Mouse (Mus musculus) lung, postnatal 10 days (tissue): ENCODE results near the gene Ankra2.

Experiments
- DNase-seq: peaks from one replicate; pipeline ENCODE4 v3.0.0; 2021

Gene Ankra2

GRCm38 (mm10) chr13:98262636-98263457, at the start of gene Ankra2, which contains the start of gene Utp15:
TSS of gene Ankra2 (plus strand) at chr13:98263074.
TSS of gene Utp15 (minus strand) at chr13:98263041.
- peak; percentile 99 for DNase-seq

DNA sequence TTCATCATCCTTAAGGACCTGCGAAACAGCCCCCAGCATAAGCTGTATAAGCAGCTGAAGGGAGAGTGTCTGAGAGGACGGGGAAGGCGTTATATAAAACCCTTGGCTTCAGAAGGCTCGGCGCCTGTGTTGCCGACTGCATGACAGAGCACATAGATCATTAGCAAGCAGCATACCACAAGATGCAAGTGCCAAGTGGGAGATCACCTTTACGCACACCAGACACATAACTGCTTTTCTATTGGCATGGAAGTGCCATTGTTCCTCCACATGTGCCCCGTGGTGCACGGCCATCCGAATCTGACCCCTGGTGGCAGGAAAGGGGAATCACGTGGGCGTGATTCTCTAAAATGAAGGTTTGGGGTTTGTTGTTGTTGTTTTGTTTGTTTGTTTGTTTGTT, 40.0 kb upstream of the Ankra2 start:
- DNase-seq = peak; percentile 56

GRCm38 (mm10) chr13:98226225-98226624, 36.6 kb upstream of the Ankra2 start:
- no peak for DNase-seq

DNA sequence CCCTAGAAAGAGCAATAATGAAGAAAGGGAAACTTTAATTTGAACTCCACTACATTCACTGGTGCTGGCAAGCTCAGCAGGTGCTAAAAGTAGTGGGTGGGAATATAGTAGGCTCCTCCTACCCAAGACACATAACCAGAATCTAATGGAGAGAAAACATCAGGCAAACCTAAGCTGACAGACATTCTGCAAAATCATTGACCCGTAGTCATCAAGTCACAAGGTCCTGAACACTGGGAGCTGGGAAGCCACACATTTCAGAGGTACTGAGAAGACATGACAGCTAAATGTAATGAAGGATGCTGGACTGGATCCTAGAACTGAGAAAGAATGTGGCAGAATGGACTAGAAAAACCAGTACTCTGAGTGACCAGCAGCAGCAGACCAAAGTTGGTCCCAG, 32.4 kb upstream of the Ankra2 start:
- no peak for DNase-seq

DNA sequence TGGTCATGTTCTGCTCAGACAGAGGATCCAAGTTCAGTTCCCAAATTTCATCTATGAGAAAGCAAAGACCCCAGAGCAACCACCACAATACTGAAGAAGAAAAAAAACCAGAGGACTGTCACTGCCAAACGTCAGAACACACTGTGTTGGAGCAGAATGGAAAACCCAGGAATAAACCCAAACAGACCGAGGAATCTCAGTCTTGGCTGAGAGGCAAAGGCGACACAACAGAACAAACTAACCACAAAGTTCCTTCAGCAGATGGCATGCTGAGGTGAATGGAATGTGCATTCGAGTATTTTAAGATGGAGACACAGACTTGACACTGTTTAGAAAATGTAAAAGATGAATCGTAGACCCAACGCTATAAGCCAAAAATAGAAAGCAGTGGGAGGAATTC, 27.4 kb upstream of the Ankra2 start:
- DNase-seq = peak; percentile 21

- DNase-seq = peak; percentile 79
Observed at GRCm38 (mm10) chr13:98239978-98240641, 22.8 kb upstream of the Ankra2 start.

DNA sequence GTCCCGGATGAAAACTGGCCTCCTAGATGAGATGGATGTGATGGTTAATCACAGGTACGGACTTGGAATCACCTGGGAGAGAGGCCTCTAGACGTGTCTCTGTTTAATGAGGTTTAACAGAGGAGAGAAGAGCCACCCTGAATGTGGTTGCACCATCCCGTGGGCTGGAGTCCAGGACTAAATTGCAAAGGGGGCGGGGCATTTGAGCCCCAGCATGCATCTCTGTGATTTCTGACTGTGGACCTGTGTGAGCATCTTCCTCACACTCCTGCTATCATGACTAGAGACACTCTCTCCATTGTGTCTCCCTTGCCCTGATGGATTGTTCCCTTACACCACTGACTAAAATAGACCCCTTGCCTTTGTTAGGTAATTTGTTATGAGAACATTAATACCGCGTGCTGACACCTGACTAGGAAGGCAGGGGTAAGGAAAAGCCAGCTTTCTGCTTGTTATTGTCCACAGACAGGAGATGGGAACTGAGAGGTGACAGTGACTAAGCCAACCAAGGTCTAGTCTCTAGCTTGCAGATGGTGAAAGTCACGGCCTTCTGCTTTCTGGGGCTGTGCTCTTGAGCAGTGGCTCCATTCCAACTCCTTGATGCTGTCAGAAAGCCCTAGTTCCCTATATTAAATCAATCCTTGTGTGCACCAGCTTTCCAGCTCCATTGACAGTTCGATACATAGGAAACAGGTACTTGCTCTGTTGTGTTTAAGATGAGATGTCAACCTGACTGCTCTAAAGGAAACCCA, 21.2 kb upstream of the Ankra2 start:
- DNase-seq = no peak

DNA sequence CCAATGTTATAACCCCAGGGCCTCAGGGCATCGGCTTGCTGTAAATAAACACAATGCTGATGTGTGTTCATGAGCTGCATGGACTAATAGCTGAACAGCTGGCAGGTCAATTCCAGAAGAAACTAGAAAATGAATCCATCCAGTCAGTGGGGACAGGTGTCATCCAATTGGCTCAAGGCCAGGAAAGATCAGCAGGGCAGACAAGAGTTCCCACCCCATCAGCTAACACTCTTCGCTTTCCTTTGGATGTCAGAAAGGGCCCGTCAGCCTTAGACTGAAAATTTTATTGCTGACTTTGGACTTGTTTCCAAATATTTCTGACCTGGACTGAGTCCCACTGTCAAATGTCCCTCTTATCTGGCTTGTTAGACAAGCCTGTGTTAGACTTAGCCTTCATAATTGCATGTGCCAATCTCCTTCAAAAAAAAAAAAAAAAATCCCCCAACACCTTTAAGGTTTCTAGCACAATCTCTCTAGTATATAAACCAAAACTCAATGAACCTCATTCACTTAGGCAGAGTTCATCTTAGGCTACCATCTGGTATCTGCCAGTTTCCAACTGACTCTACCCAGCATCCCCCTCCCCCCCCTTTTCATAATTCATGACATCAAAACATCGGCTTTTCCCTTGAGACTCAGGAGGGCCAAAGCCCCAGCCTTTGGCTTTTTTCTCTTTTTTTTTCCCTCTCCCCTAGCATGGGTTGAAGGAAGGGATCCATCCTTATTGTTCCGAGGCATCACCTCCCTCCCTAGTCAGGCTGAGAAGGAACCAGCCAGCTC, 18.1 kb upstream of the Ankra2 start:
- peak; percentile 52 for DNase-seq

GRCm38 (mm10) chr13:98245386-98245785, 17.5 kb upstream of the Ankra2 start:
- no peak for DNase-seq

- no peak for DNase-seq
Observed at GRCm38 (mm10) chr13:98249594-98249993, 13.3 kb upstream of the Ankra2 start.

DNA sequence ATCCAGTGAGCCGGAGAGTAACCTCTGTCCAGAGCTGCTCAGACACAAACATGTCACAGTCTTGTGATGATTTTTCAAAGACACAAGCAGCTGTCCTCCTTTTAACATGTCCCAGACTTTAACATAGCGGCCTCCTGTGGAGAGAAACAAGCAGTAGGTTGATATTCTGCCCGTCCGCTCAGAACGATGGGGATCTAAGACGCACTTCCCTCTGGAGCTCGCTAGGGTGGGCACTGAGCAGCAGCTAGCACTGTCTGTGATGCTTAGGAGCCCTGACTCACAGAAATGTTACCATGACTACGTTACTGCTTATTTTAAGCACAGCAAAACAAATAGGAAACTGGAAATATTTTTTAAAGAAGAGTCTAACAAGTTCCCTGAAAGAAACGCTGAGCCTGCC, 8.0 kb upstream of the Ankra2 start:
- peak; percentile 27 for DNase-seq

GRCm38 (mm10) chr13:98263458-98263987, 649 bp downstream of the Ankra2 start:
- DNase-seq = no peak

GRCm38 (mm10) chr13:98264111-98264510, 1.2 kb downstream of the Ankra2 start:
- no peak for DNase-seq

DNA sequence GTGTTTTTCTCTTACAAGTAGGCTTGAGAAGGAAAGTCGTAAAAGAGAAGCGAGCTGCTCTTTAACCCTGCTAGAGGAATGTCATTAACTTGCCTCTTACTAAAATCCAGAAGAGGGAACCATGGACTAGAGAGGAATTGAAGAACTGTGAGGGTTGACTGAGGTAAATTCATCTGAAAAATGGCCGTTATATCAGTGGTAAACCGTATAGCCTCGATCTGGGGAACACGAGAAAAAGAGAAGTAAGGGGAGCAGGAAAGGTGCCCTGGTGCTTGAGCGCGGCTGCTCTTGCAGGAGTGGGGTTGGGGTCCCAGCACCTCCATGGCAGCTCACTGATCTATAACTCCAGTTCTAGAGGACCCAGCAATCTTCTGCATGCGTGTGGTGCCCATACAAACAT, 11.1 kb downstream of the Ankra2 start:
- DNase-seq = no peak

GRCm38 (mm10) chr13:98275646-98276045, 12.8 kb downstream of the Ankra2 start:
- DNase-seq = no peak

- no peak for DNase-seq
Observed at GRCm38 (mm10) chr13:98276253-98276652, 13.4 kb downstream of the Ankra2 start.

DNA sequence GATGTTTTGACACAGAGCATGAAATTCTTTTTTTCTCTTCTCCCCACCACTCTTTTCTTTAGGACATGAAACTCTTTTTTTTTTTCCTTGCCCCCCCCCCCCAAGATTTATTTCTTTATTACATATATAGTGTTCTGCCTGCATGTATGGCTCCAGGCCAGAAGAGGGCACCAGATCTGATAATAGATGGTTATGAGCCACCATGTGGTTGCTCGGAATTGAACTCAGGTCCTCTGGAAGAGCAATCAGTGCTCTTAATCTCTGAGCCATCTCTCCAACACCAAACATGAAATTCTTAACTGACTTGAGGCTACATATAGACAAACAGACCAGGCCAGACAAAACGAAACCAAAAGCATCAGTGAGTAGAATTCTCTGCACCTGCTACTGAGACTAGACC, 14.6 kb downstream of the Ankra2 start:
- DNase-seq = no peak

- no peak for DNase-seq
Observed at GRCm38 (mm10) chr13:98279686-98280085, 16.8 kb downstream of the Ankra2 start, which contains the start of gene Gm21976. TSS of gene Gm21976 (plus strand) at chr13:98279887.

- no peak for DNase-seq
Observed at GRCm38 (mm10) chr13:98280990-98281650, 18.2 kb downstream of the Ankra2 start.

DNA sequence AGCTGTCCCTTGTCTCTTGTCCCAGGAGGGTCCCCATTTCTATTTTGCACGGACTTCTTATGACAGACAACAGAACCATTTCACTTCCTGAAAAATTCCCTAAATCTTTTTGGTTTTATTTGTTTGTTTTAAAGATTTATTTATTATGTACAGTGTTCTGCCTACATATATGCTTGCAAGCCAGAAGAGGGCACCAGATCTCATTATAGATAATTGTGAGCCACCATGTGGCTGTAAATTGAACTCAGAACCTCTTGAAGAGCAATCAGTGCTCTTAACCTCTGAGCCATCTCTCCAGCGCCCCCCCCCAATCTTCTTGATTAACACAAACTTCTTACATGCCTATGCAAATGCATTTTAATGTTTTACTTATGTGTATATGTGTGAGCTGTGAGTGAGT, 27.8 kb downstream of the Ankra2 start:
- no peak for DNase-seq

DNA sequence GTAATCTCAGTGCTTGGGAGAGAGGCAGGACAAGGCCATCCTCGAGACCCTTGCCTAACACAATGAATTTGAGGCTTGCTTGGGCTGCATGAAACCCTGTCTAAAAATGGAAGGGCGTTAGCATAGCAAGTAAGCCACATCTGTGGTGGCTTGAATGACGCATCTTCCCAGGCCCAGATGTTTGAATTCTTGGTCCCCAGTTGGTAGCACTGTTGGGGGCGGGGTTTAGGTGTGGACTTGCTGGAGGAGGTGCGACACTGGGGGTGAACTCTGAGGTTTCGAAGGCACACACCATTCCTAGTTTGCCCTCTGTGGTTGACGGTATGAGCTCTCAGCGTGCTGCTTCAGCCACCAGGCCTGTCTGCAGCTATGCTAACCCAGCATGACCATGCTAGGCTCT, 28.8 kb downstream of the Ankra2 start:
- no peak for DNase-seq

- no peak for DNase-seq
Observed at GRCm38 (mm10) chr13:98296072-98296471, 33.2 kb downstream of the Ankra2 start.
